Mouse (Mus musculus): ENCODE results near the gene Gpr87. TPM values are rescaled to one million over a fixed set of nuclear protein-coding genes. Genes with fewer than 3 reads are reported as not detected.

Gene Gpr87
- polyA plus RNA-seq, 1 experiment from 2014 or later, result not detected

GRCm38 (mm10) chr3:59210727-59211126 is 15.8 kb upstream of the Gpr87 start, which contains the start of gene P2ry13:
Gene P2ry13, minus strand, starts transcription at chr3:59210882.
- no peak for ATAC-seq (ENCODE audit: extremely low read depth, insufficient number of reproducible peaks, low FRiP score, low TSS enrichment)
- Histone ChIP-seq H3K4me2 (no peak within 1 kb of the TSS), H3K27me3 (replicated peaks) (no peaks in the 10 kb centered on the region), H3K36me3 (no peaks in the 10 kb centered on the region), H3K9me3 (no peaks in the 10 kb centered on the region), H3K27ac (replicated peaks) (no peak within 1 kb of the TSS), H3K4me3 (no peak within 1 kb of the TSS), H3K4me1 (peaks cover 8% of the 10 kb centered on the region), H3K9ac (no peak within 1 kb of the TSS)
- 86% methylated on average over 6 of the region's 6 CpGs for WGBS

- Histone ChIP-seq H3K9me3 (no peaks in the 10 kb centered on the region), H3K4me1 (peaks cover 15% of the 10 kb centered on the region), H3K27ac (replicated peaks) (no peak overlapping the region), H3K9ac (no peak overlapping the region), H3K4me3 (no peak overlapping the region), H3K36me3 (no peaks in the 10 kb centered on the region), H3K27me3 (replicated peaks) (no peaks in the 10 kb centered on the region), H3K4me2 (no peak overlapping the region)
- 60% methylated on average over 8 of the region's 8 CpGs for whole genome bisulfite sequencing
- ATAC-seq (ENCODE audit: extremely low read depth, insufficient number of reproducible peaks, low FRiP score, low TSS enrichment), result no peak
These were observed 15.2 kb upstream of the Gpr87 start for GRCm38 (mm10) chr3:59210089-59210488.

- no peak for ATAC-seq (ENCODE audit: extremely low read depth, insufficient number of reproducible peaks, low FRiP score, low TSS enrichment)
- Histone ChIP-seq H3K27ac (replicated peaks) (no peak overlapping the region), H3K9ac (0 out of 2 replicates have a peak overlapping the region, but pooled peaks have one; percentile 21), H3K27me3 (replicated peaks) (no peaks in the 10 kb centered on the region), H3K9me3 (no peaks in the 10 kb centered on the region), H3K4me1 (peaks cover 26% of the 10 kb centered on the region), H3K4me2 (no peak overlapping the region), H3K36me3 (no peaks in the 10 kb centered on the region), H3K4me3 (no peak overlapping the region)
- WGBS, result 62% methylated on average over 4 of the region's 4 CpGs
These were observed 14.0 kb upstream of the Gpr87 start for GRCm38 (mm10) chr3:59208650-59209548.

- WGBS, result 76% methylated on average over 4 of the region's 4 CpGs
- Histone ChIP-seq H3K36me3 (no peaks in the 10 kb centered on the region), H3K4me3 (no peak overlapping the region), H3K4me2 (no peak overlapping the region), H3K9me3 (no peaks in the 10 kb centered on the region), H3K9ac (no peak overlapping the region), H3K27me3 (replicated peaks) (no peaks in the 10 kb centered on the region), H3K4me1 (peaks cover 35% of the 10 kb centered on the region), H3K27ac (replicated peaks) (peak overlapping the region; percentile 76)
- ATAC-seq (ENCODE audit: extremely low read depth, insufficient number of reproducible peaks, low FRiP score, low TSS enrichment), result no peak
These were observed 11.0 kb upstream of the Gpr87 start for GRCm38 (mm10) chr3:59205941-59206340.

- H3K4me1 ChIP-seq, result peaks cover 35% of the 10 kb centered on the region
- no peaks in the 10 kb centered on the region for H3K27me3 ChIP-seq (replicated peaks)
- WGBS, result 18% methylated on average over 11 of the region's 11 CpGs
- H3K4me3 ChIP-seq, result 0 out of 2 replicates have a peak overlapping the region, but pooled peaks have one; percentile 9
- H3K4me2 ChIP-seq, result peak overlapping the region; percentile 55
- no peaks in the 10 kb centered on the region for H3K9me3 ChIP-seq
- peak overlapping the region; percentile 76 for H3K27ac ChIP-seq (replicated peaks)
- H3K9ac ChIP-seq, result no peak overlapping the region
- peak; percentile 41 for ATAC-seq (ENCODE audit: extremely low read depth, insufficient number of reproducible peaks, low FRiP score, low TSS enrichment)
- no peaks in the 10 kb centered on the region for H3K36me3 ChIP-seq
These were observed 10.0 kb upstream of the Gpr87 start for GRCm38 (mm10) chr3:59204719-59205503.

- Histone ChIP-seq H3K4me1 (peaks cover 35% of the 10 kb centered on the region), H3K36me3 (no peaks in the 10 kb centered on the region), H3K27me3 (replicated peaks) (no peaks in the 10 kb centered on the region), H3K9me3 (no peaks in the 10 kb centered on the region), H3K4me2 (no peak overlapping the region), H3K9ac (no peak overlapping the region), H3K27ac (replicated peaks) (peak overlapping the region; percentile 76), H3K4me3 (no peak overlapping the region)
- WGBS, result 35% methylated on average over 8 of the region's 8 CpGs
- ATAC-seq (ENCODE audit: extremely low read depth, insufficient number of reproducible peaks, low FRiP score, low TSS enrichment), result no peak
These were observed 9.1 kb upstream of the Gpr87 start for GRCm38 (mm10) chr3:59203802-59204520.

GRCm38 (mm10) chr3:59197329-59197948 is 2.5 kb upstream of the Gpr87 start:
- Histone ChIP-seq H3K4me1 (no peaks in the 10 kb centered on the region), H3K9ac (no peak overlapping the region), H3K9me3 (no peaks in the 10 kb centered on the region), H3K27me3 (replicated peaks) (no peaks in the 10 kb centered on the region), H3K4me2 (no peak overlapping the region), H3K4me3 (no peak overlapping the region), H3K27ac (replicated peaks) (no peak overlapping the region), H3K36me3 (no peaks in the 10 kb centered on the region)
- WGBS, result 74% methylated on average over 4 of the region's 4 CpGs
- no peak for ATAC-seq (ENCODE audit: extremely low read depth, insufficient number of reproducible peaks, low FRiP score, low TSS enrichment)

GRCm38 (mm10) chr3:59194099-59194498 is 805 bp downstream of the Gpr87 start:
- no peak overlapping the region for H3K4me2 ChIP-seq
- H3K9me3 ChIP-seq, result no peaks in the 10 kb centered on the region
- WGBS, result 83% methylated on average over 7 of the region's 7 CpGs
- no peaks in the 10 kb centered on the region for H3K4me1 ChIP-seq
- no peak for ATAC-seq (ENCODE audit: extremely low read depth, insufficient number of reproducible peaks, low FRiP score, low TSS enrichment)
- H3K27me3 ChIP-seq (replicated peaks), result no peaks in the 10 kb centered on the region
- H3K27ac ChIP-seq (replicated peaks), result no peak overlapping the region
- no peak overlapping the region for H3K4me3 ChIP-seq
- H3K9ac ChIP-seq, result no peak overlapping the region
- no peaks in the 10 kb centered on the region for H3K36me3 ChIP-seq

GRCm38 (mm10) chr3:59191674-59192073 is 3.2 kb downstream of the Gpr87 start:
- Histone ChIP-seq H3K27ac (replicated peaks) (no peak overlapping the region), H3K4me3 (no peak overlapping the region), H3K27me3 (replicated peaks) (no peaks in the 10 kb centered on the region), H3K36me3 (no peaks in the 10 kb centered on the region), H3K4me1 (0 out of 2 replicates have a peak, but pooled peaks cover 3% of the 10 kb centered on the region), H3K4me2 (no peak overlapping the region), H3K9ac (no peak overlapping the region), H3K9me3 (no peaks in the 10 kb centered on the region)
- WGBS, result 93% methylated on average over 6 of the region's 6 CpGs
- ATAC-seq (ENCODE audit: extremely low read depth, insufficient number of reproducible peaks, low FRiP score, low TSS enrichment), result no peak

GRCm38 (mm10) chr3:59187336-59187735 is 7.6 kb downstream of the Gpr87 start:
- ATAC-seq (ENCODE audit: extremely low read depth, insufficient number of reproducible peaks, low FRiP score, low TSS enrichment), result no peak
- no peaks in the 10 kb centered on the region for H3K27me3 ChIP-seq (replicated peaks)
- H3K9me3 ChIP-seq, result no peaks in the 10 kb centered on the region
- no peak overlapping the region for H3K9ac ChIP-seq
- no peak overlapping the region for H3K4me2 ChIP-seq
- WGBS, result 55% methylated on average over 4 of the region's 4 CpGs
- no peaks in the 10 kb centered on the region for H3K36me3 ChIP-seq
- no peak overlapping the region for H3K27ac ChIP-seq (replicated peaks)
- H3K4me1 ChIP-seq, result 0 out of 2 replicates have a peak, but pooled peaks cover 3% of the 10 kb centered on the region
- no peak overlapping the region for H3K4me3 ChIP-seq

All from heart, embryonic 13.5 days (tissue).